Mouse (Mus musculus): ENCODE data around the gene Serac1.

The Serac1 gene

GRCm38 (mm10) chr17:6002563-6002962, 77.0 kb downstream of the Serac1 start:
- DNase-seq = no peak

DNA sequence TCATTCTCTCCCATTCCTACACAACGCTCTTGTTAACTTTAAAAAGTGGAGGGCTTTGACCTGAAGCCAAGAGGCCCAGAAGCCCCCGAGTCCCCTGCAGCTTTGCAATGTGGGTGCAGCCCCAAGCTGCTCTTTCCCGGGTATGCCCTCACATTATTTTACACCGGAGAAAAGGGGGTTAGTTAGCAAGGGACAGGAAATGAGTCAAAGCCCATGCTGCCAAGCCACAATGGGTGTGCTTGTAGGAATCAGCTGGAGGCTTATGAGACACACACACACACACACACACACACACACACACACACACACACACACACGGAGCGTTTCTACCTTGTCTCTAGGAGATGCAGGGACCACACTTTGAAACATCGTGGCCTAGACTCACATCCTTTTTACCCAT, 77.7 kb downstream of the Serac1 start:
- no peak for DNase-seq

GRCm38 (mm10) chr17:6001389-6001788, 78.2 kb downstream of the Serac1 start:
- DNase-seq = no peak

- DNase-seq = peak; percentile 86 to 89
Observed at GRCm38 (mm10) chr17:6000864-6001319, 78.6 kb downstream of the Serac1 start.

DNA sequence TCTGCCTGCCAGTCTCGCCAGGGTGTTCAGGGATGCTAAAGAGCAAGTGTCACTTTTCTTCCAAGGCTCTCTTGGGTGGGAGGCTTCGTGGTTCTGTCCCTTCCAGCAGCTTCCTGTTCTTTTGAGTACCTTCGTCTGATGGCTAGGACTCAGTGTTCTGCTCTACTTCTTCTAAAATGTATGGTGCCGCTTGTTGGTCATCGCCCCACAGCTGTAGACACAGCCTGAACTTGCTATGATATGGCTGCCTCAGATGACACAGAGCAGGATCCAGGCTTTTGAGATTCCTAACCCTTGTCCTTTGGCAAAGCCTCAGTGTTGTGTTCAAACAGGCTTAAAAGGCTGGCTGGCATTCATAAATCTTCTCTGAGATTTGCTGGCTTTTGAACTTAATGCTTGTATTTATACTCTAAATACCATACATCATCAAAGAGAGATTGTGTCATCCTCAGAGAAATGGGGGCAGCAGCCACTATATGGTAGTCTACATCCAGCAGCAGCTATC, 80.5 kb downstream of the Serac1 start:
- no peak for DNase-seq

DNA sequence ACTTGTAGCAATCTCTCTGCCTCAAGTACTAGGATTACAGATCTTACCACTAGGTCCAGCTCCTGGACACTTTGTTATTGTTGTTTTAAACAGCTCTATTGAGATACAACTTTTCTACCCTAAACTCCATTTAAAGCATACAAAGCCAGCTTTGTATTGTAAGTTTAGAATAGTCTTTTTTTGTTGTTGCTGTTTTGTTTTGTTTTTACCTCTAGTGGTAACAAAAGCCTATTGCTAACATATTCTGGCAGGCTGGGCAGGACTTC, 81.4 kb downstream of the Serac1 start:
- DNase-seq = no peak

GRCm38 (mm10) chr17:5997380-5998234, 81.9 kb downstream of the Serac1 start:
- peak; percentile 87 to 92 for DNase-seq

GRCm38 (mm10) chr17:5996589-5996988, 83.0 kb downstream of the Serac1 start:
- DNase-seq = no peak

DNA sequence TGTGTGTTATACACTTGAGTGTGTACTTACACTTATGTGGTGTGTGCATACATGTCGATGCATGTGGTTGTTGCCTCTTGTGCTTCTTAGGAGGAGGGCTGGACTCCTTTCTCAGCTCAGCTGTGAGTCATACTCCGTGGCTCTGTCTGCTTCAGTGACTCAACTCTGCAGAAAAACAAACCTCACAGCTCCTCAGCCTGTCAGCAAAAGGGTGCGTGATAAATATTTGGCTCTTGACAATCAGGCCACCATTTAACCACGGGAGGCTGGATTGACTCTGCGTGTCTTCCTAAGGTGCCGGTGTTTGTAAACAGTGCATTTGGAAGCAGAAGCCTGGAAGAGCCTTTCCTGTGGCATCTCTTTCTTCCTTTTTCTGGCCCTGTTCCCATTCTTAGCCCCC, 84.9 kb downstream of the Serac1 start:
- DNase-seq = no peak

DNA sequence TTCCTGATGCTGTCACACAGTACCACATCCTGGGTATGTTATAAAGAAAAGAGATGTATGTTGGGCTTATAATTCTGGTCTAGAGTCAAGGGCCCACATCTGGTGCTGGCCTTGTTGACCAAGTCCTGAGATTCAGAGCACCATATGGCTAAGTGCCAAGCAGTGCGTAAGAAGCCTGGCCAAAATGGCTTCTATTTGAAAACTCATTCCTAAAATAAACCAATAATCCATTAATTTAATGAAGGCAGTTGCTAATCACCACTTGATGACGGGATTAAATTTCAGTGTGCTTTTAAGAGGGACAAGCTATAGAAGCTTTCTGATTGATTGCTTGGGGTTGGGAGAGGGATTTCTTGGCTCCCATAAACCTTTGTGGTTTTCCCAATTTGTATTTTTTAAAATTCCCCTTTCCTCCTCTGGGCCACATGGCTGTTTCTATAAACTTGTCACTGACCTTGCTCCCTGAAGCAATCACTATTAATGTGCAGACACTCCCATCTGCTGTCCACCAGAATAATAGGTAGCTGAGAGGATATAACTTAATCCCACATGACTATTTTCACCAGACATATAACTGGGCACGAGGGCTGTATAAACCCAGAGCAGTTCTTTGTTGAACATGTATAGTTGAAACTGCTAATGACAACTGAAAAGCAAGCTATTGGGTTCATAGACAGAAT, 85.8 kb downstream of the Serac1 start:
- no peak for DNase-seq

DNA sequence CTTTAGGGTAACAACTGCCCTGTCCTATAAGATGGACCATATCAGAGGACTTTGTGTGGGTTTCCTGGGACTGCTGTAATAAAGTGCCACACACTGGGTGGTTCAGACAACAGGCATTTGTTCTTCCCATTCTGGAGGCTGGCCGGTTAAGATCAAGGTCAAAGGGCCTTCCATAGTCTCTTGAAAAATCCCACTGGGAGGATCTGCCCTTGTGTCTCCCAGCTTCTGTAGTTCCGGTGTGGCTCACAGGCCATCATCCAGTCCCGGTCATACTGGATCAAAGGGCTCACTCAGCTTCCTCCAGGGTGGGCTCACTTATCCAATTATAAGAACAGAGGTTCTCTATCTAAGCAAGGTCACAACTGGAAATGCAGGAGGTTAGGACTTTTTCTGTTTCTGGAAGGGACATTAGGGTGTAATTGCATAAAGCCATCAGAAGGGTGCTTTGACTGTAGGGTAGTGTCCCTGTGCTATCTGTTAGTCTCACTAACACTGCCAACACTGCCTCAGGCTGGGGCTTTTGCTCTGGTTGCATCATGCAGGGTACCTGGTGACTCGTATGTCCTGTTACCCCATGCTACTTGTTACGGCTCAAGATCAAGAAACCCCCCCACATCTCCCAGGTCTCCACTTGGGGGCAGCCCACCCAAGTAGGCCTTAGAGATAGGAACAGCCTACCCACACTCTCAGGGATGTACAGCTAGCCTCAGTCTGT, 86.5 kb downstream of the Serac1 start:
- DNase-seq = no peak

Measured in cerebellum, postnatal 14 days (tissue).